In the genomic region with DNA sequence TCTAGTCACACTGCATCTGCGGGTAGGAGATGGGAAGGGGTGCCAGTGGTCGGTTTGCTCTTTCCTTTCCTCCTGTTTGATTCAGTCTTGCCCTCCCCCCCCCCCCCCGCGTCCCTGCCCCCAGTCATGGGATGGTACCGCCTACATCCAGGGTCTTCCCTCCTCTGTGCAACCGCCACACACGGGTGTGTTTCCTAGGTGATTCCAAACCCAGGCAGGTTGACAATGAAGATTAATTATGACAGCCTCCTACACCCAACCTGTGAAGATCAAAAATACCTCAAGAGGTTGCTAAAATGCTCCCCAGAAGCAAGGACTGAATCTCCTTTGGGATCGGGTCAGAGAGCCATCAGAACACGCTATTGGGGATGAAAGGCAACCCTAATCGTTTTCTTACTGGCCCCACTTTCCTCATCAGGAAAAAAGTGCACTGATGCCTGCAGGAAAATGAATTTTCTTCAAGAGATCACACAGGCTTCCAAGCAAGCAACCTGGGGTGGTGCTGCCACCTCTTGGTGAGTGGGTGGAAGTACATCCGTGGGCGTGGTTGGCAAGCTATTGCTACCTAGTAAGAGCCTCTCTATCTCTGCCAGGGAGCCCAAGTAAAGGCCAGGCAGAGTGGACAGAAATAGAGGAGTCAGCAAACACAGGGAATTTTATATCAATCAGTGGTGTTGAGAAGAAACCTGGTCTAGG, we compare ENCODE assay signal across 8 mouse cellular contexts. TPM values are rescaled to one million over a fixed set of nuclear protein-coding genes. Genes with fewer than 3 reads are reported as not detected.
DNase-seq lines count a peak whose midpoint lies in the region; ATAC-seq lines count a peak whose summit lies in the region.

No protein-coding gene starts in this region.

- peak; percentile 77 to 80 for DNase-seq in gastrocnemius, adult 8-10 months (ENCODE audit: low spot score in 2 of 2)
- DNase-seq in induced T-regulatory cell, adult 2 months (ENCODE audit: low read depth): peak; percentile 94
- peak; percentile 76 to 94 for DNase-seq in left cerebral cortex, adult 9 months (ENCODE audit: low spot score in 2 of 2)
- peak; percentile 83 for DNase-seq in right cerebral cortex, postnatal 14 days
- DNase-seq in yolk sac, embryonic 10.5 days (ENCODE audit: low spot score): peak; percentile 79

- peak; percentile 51 for ATAC-seq in activated CD4-positive, CD25-positive, alpha-beta regulatory T cell, adult 4 months
- ATAC-seq in common myeloid progenitor, adult 5-6 weeks (replicated peaks; ENCODE audit: low read depth, poor library complexity, severe bottlenecking): peak; percentile 86
- peak; percentile 82 for ATAC-seq in megakaryocyte progenitor cell, adult 5-6 weeks (replicated peaks; ENCODE audit: poor library complexity)

RNA-seq across cellular contexts. Expression of a gene that starts 14.6 kb away (rescaled TPM):
- polyA plus RNA-seq in activated CD4-positive, CD25-positive, alpha-beta regulatory T cell, adult 4 months (2017; shearing (Covaris generic)): 10 to 100 TPM; 90.3 to 94.9 TPM
- 230 and 274 TPM in 2 replicates for total RNA-seq in common myeloid progenitor, adult 5-6 weeks (2017)
- 1,000 to 10,000 TPM; 1,279 to 1,529 (median 1,458) TPM for total RNA-seq in gastrocnemius, adult 8-10 months (2022)
- total RNA-seq in megakaryocyte progenitor cell, adult 5-6 weeks (2015): 128 and 138 TPM in 2 replicates
- total RNA-seq in megakaryocyte progenitor cell, adult 5-6 weeks (2017): 223 and 244 TPM in 2 replicates

RNA-seq across cellular contexts. Expression of a gene that starts 50.1 kb away (rescaled TPM):
- polyA plus RNA-seq in activated CD4-positive, CD25-positive, alpha-beta regulatory T cell, adult 4 months (2017; shearing (Covaris generic)): 10 to 100 TPM; 38.9 to 49.8 TPM
- total RNA-seq in common myeloid progenitor, adult 5-6 weeks (2017): 61.4 and 77.6 TPM in 2 replicates
- total RNA-seq in gastrocnemius, adult 8-10 months (2022): 10 to 100 TPM; 37.2 to 45.4 (median 40.2) TPM
- total RNA-seq in megakaryocyte progenitor cell, adult 5-6 weeks (2015): 132 and 143 TPM in 2 replicates
- 79.5 and 86.6 TPM in 2 replicates for total RNA-seq in megakaryocyte progenitor cell, adult 5-6 weeks (2017)

Comparison
In these comparisons a context has a peak if more than half of its experiments do, and no peak if none do; other contexts are left out.
1. Peak in every context shown above with its lines: DNase-seq and ATAC-seq.